Mouse (Mus musculus): ENCODE measurements at regions not wholly inside any gene's neighbourhood (a gene's known extent, or its start where the extent isn't known, plus 50 kb on each side); places are given as distances from the start of the nearest gene placed in this dataset.
A peak's percentile ranks its signal among the peaks of the same experiment; 100 is the strongest.

- no peak for DNase-seq (ENCODE audit: low spot score in 2 of 2)
Observed at GRCm38 (mm10) chr2:19049877-19050731, 52.0 kb downstream of the 4930426L09Rik start.

- no peak for DNase-seq (ENCODE audit: low spot score in 2 of 2)
Observed at GRCm38 (mm10) chr2:19055500-19055899, 57.4 kb downstream of the 4930426L09Rik start.

DNA sequence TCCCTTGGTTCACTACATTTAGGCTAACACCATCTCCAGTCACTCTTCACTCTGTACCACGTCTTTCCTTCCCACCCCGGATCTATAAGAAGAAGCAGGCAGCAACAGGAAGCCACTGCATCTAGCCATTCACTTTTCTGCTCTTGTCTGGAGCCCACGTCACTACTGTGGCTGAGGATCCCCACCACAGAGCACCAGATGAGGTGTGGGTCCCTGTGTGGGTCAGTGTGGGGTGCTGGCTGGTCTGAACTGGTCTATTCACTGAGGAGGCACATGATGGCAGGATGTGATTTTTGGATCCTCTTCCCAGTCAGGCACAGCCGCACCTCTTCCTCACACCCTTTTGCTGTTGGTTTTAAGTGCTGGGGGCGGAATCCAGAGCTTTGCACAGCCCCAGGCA, 59.7 kb downstream of the 4930426L09Rik start:
- DNase-seq (ENCODE audit: low spot score in 2 of 2) = no peak

DNA sequence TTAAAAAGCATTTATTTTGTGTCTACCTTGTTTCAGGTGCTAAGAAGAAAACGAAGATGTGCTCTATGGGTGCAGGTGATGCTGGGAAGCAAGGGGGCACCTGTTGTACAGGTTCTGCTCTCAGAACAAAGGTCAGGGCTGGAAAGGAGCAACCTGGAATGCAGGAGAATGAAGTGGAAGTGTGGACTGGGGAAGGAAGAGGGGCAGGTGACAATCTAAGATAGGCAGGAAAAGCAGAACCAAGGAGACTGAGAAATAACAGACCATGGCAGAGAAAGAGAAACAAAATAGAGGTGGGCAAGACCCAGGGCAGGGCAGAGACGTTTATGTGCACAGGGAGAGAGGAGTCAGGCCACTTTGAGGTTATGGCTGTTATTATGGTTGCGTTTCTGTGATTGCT, 60.6 kb downstream of the 4930426L09Rik start:
- no peak for DNase-seq (ENCODE audit: low spot score in 2 of 2)

GRCm38 (mm10) chr2:19059246-19059645, 61.1 kb downstream of the 4930426L09Rik start:
- DNase-seq (ENCODE audit: low spot score in 2 of 2) = no peak

DNA sequence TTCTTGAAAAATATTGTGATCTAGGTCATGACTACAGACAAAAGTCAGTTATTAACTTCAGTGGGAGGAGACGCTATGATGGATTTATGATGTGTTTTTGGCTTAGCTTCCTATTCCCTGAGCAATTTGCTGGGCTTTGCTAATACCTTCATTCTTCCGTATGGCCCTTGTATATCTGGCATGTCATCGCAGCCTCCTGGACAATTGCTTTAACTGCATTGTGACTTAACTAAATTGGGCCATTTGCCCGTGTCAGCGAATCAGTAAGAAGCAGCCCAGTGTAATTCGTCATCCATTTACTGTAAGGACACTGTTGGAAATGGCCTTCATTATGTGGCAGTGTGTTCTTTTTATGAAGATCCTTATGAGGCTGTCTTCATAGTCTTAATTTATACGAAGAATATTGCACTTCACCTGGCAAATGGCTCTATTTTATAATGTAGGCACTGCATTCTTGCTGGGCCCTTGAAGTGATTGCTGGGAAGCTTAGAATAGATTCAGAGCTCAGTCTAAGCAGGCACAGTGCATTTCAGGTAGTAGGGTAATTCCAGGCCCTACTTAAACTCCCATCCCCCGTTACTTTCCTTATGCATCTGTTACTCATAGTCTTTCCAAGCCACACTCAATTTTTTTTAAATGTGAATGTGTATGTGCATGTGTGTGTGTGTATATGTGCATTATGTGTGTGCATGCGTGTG, 62.2 kb downstream of the 4930426L09Rik start:
- DNase-seq (ENCODE audit: low spot score in 2 of 2) = no peak

GRCm38 (mm10) chr2:19064560-19065362, 66.6 kb downstream of the 4930426L09Rik start:
- no peak for DNase-seq (ENCODE audit: low spot score in 2 of 2)

DNA sequence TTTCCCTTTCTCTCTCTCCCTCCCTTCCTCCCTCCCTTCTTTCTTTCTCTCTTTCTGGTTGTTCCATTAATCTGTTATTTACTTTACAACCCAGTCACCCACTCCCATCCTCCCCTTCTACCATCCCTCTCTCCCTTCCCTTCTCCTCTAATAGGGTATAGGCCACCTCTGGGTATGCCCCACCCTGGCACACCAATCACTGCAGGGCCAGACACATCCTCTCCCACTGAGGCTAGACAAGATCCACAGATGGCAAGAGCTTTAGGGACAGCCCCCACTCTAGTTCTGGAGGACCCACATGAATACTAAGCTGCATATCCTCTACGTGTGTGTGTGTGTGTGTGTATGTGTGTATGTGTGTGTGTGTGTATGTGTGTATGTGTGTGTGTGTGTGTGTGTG, 67.4 kb downstream of the 4930426L09Rik start:
- no peak for DNase-seq (ENCODE audit: low spot score in 2 of 2)

GRCm38 (mm10) chr2:19068161-19068560, 70.0 kb downstream of the 4930426L09Rik start:
- no peak for DNase-seq (ENCODE audit: low spot score in 2 of 2)

- no peak for DNase-seq (ENCODE audit: low spot score in 2 of 2)
Observed at GRCm38 (mm10) chr2:19083816-19084215, 85.7 kb downstream of the 4930426L09Rik start.

GRCm38 (mm10) chr2:19085105-19085504, 87.0 kb downstream of the 4930426L09Rik start:
- no peak for DNase-seq (ENCODE audit: low spot score in 2 of 2)

DNA sequence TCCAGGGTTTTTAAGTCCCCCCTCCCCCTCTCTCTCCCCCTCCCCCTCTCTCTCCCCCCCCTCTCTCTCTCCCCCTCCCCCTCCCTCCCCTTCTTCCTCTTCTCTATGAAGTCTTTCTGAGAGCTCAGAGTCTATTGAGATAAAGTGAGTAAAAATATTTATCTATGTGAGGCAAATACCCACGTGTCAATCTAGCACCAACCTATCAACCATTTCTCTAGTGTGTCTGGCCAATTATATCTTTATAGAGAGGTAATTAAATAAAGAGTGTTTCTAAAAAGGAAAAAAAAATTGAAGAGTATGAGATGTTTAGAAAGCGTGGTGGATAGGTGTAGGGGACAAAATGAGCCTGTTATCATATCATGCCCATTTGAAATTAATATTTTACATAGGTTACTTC, 88.0 kb downstream of the 4930426L09Rik start:
- DNase-seq (ENCODE audit: low spot score in 2 of 2) = no peak

DNA sequence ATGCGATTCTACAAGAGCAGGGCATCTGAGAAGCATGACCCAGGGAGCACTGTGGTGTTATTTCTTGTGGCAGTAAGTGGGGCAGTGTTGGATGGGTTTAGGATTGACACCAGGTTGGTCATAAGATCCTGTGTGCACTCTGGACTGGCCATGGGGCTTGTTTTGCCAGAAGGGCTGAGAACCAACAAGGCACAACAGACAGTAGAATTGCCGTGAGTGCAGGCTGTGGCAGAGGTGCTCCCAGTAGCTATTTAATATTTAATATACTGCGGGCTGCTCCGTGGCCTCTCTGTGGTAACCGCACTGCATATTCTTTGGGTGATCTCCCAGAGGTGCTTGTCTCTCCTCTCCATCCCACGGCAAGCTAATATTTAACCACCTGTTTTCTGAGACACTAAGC, 88.5 kb downstream of the 4930426L09Rik start:
- DNase-seq (ENCODE audit: low spot score in 2 of 2) = no peak

DNA sequence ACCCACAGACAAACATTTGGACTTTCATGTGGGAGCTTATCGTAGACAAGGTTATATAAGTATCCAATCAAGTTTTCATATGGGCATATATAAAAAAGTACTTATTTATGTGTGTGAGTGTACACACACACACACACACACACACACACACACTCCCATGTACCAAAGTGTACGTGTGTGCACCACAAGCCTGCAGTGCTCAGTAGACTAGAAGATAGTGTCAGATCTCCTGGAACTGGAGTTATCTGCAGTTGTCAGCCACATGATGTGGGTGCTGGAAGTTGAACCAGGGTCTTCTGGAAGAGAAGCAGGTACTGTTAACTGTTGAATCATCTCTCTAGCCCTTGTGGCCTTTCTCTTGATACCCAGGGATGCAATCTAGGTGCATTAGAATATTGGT, 99.7 kb upstream of the Armc3 start:
- DNase-seq (ENCODE audit: low spot score in 2 of 2) = no peak

- peak in 1 of 2 experiments; percentile 4 for DNase-seq (ENCODE audit: low spot score in 2 of 2)
Observed at GRCm38 (mm10) chr2:19108753-19109152, 90.3 kb upstream of the Armc3 start.

DNA sequence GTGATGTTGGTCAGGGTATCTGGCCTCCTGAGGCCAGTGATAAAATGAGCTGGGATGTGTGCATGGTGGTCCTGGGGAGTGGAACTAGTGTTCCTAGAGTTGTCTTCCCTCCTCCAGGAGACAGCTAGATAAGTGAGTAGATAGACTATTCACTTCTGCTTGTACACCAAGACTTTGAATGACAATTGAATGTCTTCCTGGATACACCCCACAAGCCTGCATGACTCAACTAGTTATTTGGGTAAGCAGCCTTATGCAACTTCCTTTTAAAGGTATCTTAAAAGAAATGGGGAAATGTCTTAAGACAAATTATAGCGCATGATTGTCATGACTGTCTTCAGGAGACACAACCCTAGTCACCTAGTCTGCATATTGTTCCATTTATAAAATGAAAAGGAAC, 79.2 kb upstream of the Armc3 start:
- no peak for DNase-seq (ENCODE audit: low spot score in 2 of 2)

- peak in 1 of 2 experiments; percentile 3 for DNase-seq (ENCODE audit: low spot score in 2 of 2)
Observed at GRCm38 (mm10) chr2:19132864-19133263, 66.2 kb upstream of the Armc3 start.

DNA sequence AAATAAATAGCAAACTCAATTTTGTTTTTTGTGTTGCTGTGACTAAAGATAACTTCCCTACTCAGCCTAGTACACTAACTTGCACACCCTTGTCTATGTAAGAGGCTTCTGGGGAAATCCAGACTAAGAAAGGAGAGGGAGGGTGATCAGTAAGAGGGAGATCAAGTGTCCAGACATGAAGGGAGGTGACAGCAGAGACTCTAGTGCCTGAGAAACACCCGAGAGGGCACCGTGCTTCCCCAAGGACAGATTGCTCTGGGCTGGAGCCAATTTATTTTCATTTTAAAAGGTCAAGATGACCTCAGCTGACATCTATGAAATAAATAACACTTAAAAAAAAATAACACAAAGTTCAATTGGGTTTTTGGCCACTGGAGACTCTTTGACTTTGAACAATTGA, 56.5 kb upstream of the Armc3 start:
- DNase-seq (ENCODE audit: low spot score in 2 of 2) = no peak

GRCm38 (mm10) chr2:19145412-19145811, 53.7 kb upstream of the Armc3 start:
- no peak for DNase-seq (ENCODE audit: low spot score in 2 of 2)

- DNase-seq (ENCODE audit: low spot score in 2 of 2) = peak; percentile 11 to 34
Observed at GRCm38 (mm10) chr2:19145881-19146280, 53.2 kb upstream of the Armc3 start.

GRCm38 (mm10) chr2:19146289-19146688, 52.8 kb upstream of the Armc3 start:
- no peak for DNase-seq (ENCODE audit: low spot score in 2 of 2)

DNA sequence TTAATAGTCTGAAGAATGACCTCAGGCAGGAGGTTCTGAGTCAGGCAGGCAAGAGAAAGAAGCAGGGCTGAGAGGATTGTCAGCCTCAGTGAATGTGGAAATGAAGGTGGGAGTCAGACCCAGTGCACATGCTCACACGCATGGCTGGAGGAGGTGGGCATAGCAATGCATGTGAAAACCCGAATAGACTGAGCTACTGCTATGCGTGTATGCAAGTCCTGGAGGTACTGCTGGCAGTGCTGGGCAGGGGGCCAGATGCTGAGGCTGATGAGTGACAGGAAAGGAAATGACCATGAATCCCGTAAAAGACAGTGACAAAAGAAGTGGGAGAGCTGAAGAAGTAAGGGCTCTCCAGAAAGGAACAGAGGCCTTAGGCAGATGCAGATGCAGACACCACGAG, 50.3 kb upstream of the Armc3 start:
- no peak for DNase-seq (ENCODE audit: low spot score in 2 of 2)

Measured in left cerebral cortex, adult 18-20 months (tissue).